Mouse (Mus musculus): ENCODE results near the gene Psmd9. TPM values are rescaled to one million over a fixed set of nuclear protein-coding genes. Genes with fewer than 3 reads are reported as not detected.
"Not testable (repeated sequence)": the region's sequence is repeated elsewhere in the genome, so short reads cannot be mapped to it uniquely, and the experiment has no call there.

Gene Psmd9
- total RNA-seq, 1 experiment = 27.0 TPM

DNA sequence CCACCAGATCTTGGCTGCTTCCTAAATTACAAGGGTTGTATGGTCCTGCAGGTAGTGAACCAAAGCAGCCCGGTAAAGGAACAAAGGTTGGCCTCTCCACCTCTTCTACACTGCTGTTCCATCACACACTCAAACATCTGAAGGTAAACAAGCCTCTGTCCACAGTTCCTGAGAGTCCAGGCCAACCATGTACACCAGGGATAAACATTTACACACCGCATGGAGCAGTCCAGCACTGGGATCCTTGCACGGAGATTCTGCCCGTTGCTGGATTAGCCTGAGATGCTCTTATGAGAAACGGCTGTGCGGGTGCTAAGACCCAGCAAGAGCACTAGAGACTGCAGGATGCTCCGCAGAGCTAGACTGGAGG is 32.3 kb downstream of the Psmd9 start:
- Histone ChIP-seq H3K36me3 (ENCODE audit: control insufficient read depth, insufficient read depth, low read length, poor library complexity, severe bottlenecking) (no peaks in the 10 kb centered on the region), H3K4me3 (ENCODE audit: insufficient read depth in 1 of 2, low read depth in 1 of 2, low read length in 2 of 2, poor library complexity in 1 of 2, severe bottlenecking in 1 of 2) (no peak overlapping the region), H3K9me3 (ENCODE audit: control insufficient read depth, insufficient read depth, low read depth, low read length) (no peaks in the 10 kb centered on the region), H3K27ac (ENCODE audit: insufficient read depth, low read depth, low read length, poor library complexity, severe bottlenecking) (no peak overlapping the region), H3K9ac (ENCODE audit: insufficient read depth, low read depth, low read length, poor library complexity, severe bottlenecking) (no peak overlapping the region), H3K4me1 (ENCODE audit: control insufficient read depth in 2 of 2, insufficient read depth in 2 of 2, low read length in 2 of 2, poor library complexity in 1 of 2) (no peaks in the 10 kb centered on the region)
- TF ChIP-seq ZC3H11A (IDR thresholded peaks at IDR 0.05; ENCODE audit: borderline replicate concordance, low read depth, low read length) (no peak), HCFC1 (IDR thresholded peaks at IDR 0.05; ENCODE audit: borderline replicate concordance, insufficient read depth, low read length) (no peak), CHD2 (IDR thresholded peaks at IDR 0.05; ENCODE audit: low read depth, low read length) (no peak), MAFK (IDR thresholded peaks at IDR 0.05; ENCODE audit: insufficient read depth, low read depth, low read length) (no peak), ZNF384 (IDR thresholded peaks at IDR 0.05; ENCODE audit: low read depth, low read length) (no peak)
- DNase-seq (ENCODE audit: low read depth, low spot score) = no peak
- in situ Hi-C loops (cut with MboI; ENCODE audit: low sequenced_read_pairs in 2 of 2, unreplicated experiment in 2 of 2) = no loop called here

DNA sequence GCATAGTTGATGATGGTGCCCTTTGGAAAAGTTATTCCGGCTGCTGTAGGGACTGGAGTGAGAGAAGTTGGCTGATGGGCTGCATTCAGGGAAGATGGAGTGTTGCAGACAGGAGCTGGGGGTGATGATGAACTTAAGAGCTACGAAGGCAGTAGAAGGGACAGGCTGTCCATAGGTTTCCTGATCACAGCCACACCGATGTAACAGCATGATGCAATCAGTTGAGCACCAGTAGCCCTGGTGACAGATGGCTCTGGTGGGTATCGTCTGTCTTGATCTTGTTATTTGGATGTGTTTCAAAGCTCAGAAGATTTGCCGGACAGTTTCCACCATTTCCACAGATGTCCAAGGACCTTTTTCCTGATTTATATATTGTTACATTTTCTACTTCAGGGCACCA is 32.8 kb downstream of the Psmd9 start:
- in situ Hi-C loops (cut with MboI; ENCODE audit: low sequenced_read_pairs in 2 of 2, unreplicated experiment in 2 of 2) = no loop called here
- Histone ChIP-seq H3K36me3 (ENCODE audit: control insufficient read depth, insufficient read depth, low read length, poor library complexity, severe bottlenecking) (no peaks in the 10 kb centered on the region), H3K4me1 (ENCODE audit: control insufficient read depth in 2 of 2, insufficient read depth in 2 of 2, low read length in 2 of 2, poor library complexity in 1 of 2) (no peaks in the 10 kb centered on the region), H3K9ac (ENCODE audit: insufficient read depth, low read depth, low read length, poor library complexity, severe bottlenecking) (no peak overlapping the region), H3K9me3 (ENCODE audit: control insufficient read depth, insufficient read depth, low read depth, low read length) (no peaks in the 10 kb centered on the region), H3K4me3 (ENCODE audit: insufficient read depth in 1 of 2, low read depth in 1 of 2, low read length in 2 of 2, poor library complexity in 1 of 2, severe bottlenecking in 1 of 2) (no peak overlapping the region), H3K27ac (ENCODE audit: insufficient read depth, low read depth, low read length, poor library complexity, severe bottlenecking) (no peak overlapping the region)
- DNase-seq (ENCODE audit: low read depth, low spot score) = no peak
- TF ChIP-seq CHD2 (IDR thresholded peaks at IDR 0.05; ENCODE audit: low read depth, low read length) = no peak
- TF ChIP-seq HCFC1 (IDR thresholded peaks at IDR 0.05; ENCODE audit: borderline replicate concordance, insufficient read depth, low read length) = no peak
- no peak for TF ChIP-seq ZC3H11A (IDR thresholded peaks at IDR 0.05; ENCODE audit: borderline replicate concordance, low read depth, low read length)
- no peak for TF ChIP-seq MAFK (IDR thresholded peaks at IDR 0.05; ENCODE audit: insufficient read depth, low read depth, low read length)
- no peak for TF ChIP-seq ZNF384 (IDR thresholded peaks at IDR 0.05; ENCODE audit: low read depth, low read length)

DNA sequence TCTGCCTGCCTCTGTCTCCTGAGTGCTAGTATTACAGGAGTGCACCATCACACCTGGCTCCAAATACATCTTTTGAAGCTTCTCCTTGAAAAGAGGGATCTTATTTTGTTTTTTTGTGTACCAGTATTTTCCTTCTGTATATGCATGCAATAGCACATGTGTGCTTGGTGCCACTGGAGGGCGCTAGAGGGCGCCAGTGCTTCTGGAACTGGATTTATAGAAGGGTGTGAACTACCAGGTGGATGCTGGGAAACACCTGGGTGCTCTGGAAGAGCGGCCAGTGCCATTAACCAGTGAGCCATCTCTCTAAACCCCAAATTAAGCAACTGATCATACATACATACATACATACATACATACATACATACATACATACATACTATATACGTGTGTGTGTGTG is 33.6 kb downstream of the Psmd9 start:
- H3K4me3 ChIP-seq (ENCODE audit: insufficient read depth in 1 of 2, low read depth in 1 of 2, low read length in 2 of 2, poor library complexity in 1 of 2, severe bottlenecking in 1 of 2); H3K4me1 ChIP-seq (ENCODE audit: control insufficient read depth in 2 of 2, insufficient read depth in 2 of 2, low read length in 2 of 2, poor library complexity in 1 of 2); H3K9ac ChIP-seq (ENCODE audit: insufficient read depth, low read depth, low read length, poor library complexity, severe bottlenecking); in situ Hi-C loops (cut with MboI; ENCODE audit: low sequenced_read_pairs in 2 of 2, unreplicated experiment in 2 of 2); H3K27ac ChIP-seq (ENCODE audit: insufficient read depth, low read depth, low read length, poor library complexity, severe bottlenecking); DNase-seq (ENCODE audit: low read depth, low spot score); H3K36me3 ChIP-seq (ENCODE audit: control insufficient read depth, insufficient read depth, low read length, poor library complexity, severe bottlenecking); H3K9me3 ChIP-seq (ENCODE audit: control insufficient read depth, insufficient read depth, low read depth, low read length): not testable (repeated sequence)

DNA sequence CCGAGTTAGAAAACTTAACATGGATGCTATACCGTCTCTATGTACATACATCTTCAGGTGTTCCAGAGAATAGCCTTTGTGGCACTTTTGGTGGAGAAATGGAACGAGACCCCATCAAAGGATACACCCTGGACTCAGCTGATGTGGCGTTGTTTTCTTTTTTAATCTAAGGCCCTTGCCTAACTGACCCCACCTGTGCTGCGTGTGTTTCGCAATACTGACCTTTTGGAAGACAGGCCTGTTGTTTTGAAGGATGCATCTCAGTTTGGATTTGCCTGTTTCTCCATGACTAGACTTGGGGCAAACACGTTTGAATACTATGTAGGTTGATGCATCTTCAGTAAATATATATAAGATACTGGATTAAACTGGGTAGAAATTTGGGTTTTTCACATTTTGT is 34.4 kb downstream of the Psmd9 start:
- DNase-seq (ENCODE audit: low read depth, low spot score); H3K4me3 ChIP-seq (ENCODE audit: insufficient read depth in 1 of 2, low read depth in 1 of 2, low read length in 2 of 2, poor library complexity in 1 of 2, severe bottlenecking in 1 of 2); in situ Hi-C loops (cut with MboI; ENCODE audit: low sequenced_read_pairs in 2 of 2, unreplicated experiment in 2 of 2); H3K9ac ChIP-seq (ENCODE audit: insufficient read depth, low read depth, low read length, poor library complexity, severe bottlenecking); H3K4me1 ChIP-seq (ENCODE audit: control insufficient read depth in 2 of 2, insufficient read depth in 2 of 2, low read length in 2 of 2, poor library complexity in 1 of 2); H3K36me3 ChIP-seq (ENCODE audit: control insufficient read depth, insufficient read depth, low read length, poor library complexity, severe bottlenecking); H3K9me3 ChIP-seq (ENCODE audit: control insufficient read depth, insufficient read depth, low read depth, low read length); H3K27ac ChIP-seq (ENCODE audit: insufficient read depth, low read depth, low read length, poor library complexity, severe bottlenecking): not testable (repeated sequence)

DNA sequence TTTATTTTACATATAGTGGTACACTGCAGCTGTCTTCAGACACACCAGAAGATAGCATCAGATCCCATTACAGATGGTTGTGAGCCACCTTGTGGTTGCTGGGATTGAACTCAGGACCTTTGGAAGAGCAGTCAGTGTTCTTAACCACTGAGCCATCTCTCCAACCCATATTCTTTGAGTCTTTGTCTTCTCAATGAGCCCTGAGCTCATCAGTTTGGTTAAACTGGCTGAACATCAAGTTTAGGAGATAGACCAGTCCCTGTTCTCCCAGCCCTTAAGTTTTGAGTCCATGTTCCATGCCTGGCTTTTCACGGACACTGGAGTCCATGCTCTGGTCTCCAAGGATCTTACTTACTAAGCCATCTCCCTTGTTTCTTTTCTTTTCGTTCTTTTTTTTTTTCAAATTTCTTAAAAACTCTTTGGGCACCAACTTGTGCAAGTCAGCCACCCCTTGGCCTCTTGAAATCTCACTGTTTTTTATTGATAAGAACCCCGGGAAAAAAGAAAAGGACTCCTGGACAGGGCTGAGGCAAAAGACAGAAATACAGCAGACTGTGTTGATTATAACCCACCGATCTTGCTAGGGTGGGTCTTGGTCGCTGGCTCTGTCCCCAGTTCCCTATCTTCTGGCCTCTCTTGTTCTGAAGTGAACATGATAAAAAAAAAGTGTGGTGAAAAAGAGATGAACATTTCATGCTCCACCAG is 53.3 kb downstream of the Psmd9 start:
- H3K36me3 ChIP-seq (ENCODE audit: control insufficient read depth, insufficient read depth, low read length, poor library complexity, severe bottlenecking); in situ Hi-C loops (cut with MboI; ENCODE audit: low sequenced_read_pairs in 2 of 2, unreplicated experiment in 2 of 2); H3K4me3 ChIP-seq (ENCODE audit: insufficient read depth in 1 of 2, low read depth in 1 of 2, low read length in 2 of 2, poor library complexity in 1 of 2, severe bottlenecking in 1 of 2); DNase-seq (ENCODE audit: low read depth, low spot score); H3K4me1 ChIP-seq (ENCODE audit: control insufficient read depth in 2 of 2, insufficient read depth in 2 of 2, low read length in 2 of 2, poor library complexity in 1 of 2); H3K27ac ChIP-seq (ENCODE audit: insufficient read depth, low read depth, low read length, poor library complexity, severe bottlenecking); H3K9ac ChIP-seq (ENCODE audit: insufficient read depth, low read depth, low read length, poor library complexity, severe bottlenecking); H3K9me3 ChIP-seq (ENCODE audit: control insufficient read depth, insufficient read depth, low read depth, low read length): not testable (repeated sequence)
